Mouse (Mus musculus) monocyte, adult 2 months (primary cell): ENCODE data around the gene Trim10.

ENCODE experiments used
- DNase-seq, 2 experiments: peaks; one replicate each; pipeline ENCODE4 v3.0.0; 2022; ENCODE audit warnings: low spot score in 2 of 2, low read depth in 1 of 2

The Trim10 gene

DNA sequence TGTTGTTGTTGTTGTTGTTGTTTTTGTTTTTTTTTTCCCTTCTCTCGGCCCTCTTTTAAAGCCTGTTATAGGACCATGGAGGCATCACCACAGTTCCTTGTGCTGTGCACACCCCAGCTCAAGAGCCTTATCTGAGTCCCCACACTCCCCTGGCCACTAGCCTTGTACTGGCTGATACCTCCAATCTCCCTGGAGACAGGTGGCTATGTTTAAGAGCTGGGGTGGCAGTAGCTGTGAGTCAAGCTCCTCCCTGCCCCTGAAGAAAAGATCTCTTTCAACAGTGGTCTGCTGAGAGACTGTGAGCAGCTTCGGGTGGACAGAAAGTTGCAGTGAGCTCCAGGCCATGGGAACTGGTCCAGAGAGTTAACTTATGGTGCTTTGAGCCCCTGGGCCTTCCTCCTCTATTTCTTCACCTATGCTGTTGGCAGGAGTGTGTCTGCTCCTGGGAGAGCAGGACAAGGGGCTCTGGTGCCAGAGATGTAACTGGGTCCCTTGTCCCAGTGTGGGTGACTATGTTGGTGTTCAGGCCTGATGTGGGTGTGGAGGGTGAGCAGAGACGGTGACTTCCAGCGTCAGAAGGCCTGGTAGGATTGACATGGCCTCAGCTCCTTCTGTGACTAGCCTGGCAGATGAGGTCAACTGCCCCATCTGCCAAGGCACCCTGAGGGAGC, at the start of gene Trim10:
Gene Trim10 (plus strand): TSS at position 291 of the 671 bp plus-strand sequence.
- DNase-seq = no peak

DNA sequence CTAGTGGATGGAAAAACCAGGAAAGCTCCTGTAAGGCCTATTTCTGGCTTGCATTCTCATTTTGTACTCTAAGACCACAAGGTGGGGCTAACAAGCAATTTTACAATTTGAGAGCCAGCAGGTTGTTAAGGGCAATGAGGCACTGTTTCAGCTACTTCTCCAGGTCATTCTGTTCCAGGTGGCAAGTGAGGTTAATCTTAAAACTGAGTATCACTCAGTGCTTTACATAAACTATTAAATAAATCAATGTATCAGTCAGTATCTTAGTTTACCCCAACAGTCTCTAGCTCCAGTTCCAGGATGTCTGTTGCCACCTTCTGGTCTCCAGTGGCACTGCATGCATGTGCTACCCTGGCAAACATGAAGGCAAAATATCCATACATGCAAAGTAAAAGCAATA, 45.4 kb upstream of the Trim10 start:
- no peak for DNase-seq

DNA sequence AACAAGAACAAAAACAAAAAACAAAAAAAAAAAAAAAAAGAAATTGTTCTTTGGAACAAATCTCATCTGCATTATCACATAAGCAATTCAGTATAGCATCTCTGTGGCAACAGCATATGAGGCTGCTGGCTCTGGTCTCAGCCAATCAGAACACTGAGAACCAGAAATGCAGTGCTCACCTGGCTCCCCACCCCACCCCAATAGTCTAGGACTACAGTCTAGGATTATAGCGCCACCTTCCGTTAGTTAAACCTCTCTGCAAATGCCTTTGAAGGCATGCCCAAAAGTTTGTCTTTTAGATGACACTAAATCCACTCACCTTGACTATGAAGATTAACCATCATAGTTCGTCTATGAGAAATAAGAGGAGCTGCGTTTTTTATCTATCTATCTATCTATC, 43.8 kb upstream of the Trim10 start:
- no peak for DNase-seq

DNA sequence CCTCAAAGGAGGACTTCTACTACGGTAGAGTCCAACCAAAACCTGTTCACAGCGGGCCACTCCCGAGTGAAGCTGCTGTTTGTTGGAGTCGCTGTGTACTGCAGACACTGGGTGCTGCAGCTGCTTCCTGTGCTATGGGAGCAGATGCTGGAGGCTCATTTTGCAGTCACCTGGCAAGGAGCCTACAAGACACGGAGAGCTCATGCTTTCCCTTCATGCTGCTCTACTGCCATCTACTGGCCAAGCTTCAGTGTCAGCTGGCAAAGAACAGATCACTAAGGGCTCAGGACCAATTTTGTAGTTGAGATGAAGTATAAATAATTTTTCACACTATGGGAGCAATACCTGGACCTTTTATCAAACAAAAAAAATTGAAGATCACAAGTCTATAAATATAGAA, 43.4 kb upstream of the Trim10 start:
- peak in 1 of 2 experiments; percentile 34 for DNase-seq

DNA sequence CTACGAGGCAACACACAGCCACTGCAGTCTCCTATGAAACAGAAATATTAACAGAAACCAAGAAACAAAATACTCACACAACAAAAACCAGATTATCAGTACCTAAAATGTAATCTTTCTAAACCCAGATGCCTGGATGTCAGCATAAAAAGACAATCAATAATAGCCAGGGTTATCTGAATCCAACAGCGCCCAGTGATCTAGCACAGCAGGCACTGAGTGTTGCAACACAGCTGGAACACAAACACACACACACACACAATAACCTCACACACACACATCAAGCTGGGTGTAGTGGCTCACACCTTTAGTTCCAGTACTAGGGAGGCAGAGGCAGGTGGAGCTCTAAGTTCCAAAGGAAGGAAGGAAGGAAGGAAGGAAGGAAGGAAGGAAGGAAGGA, 40.9 kb upstream of the Trim10 start:
- DNase-seq = no peak

DNA sequence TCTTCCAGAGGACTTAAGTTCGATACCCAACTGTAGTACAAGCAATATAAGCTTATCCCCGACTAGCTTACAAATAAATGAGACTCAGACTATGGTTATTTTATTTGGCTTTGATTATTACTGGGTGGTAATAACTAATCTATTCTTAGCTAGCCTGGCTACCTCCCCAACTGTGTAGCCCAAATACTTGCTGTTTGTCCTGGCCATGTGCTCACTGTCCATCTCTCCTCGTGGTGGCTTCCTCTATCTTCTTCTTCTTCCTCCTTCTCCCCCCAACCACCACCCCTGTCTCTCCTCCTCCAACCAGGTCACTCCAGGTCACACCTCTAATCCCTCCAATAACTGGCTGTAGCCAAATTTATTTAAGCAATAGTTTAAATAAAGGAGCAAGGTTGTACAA, 38.9 kb upstream of the Trim10 start:
- DNase-seq = no peak

DNA sequence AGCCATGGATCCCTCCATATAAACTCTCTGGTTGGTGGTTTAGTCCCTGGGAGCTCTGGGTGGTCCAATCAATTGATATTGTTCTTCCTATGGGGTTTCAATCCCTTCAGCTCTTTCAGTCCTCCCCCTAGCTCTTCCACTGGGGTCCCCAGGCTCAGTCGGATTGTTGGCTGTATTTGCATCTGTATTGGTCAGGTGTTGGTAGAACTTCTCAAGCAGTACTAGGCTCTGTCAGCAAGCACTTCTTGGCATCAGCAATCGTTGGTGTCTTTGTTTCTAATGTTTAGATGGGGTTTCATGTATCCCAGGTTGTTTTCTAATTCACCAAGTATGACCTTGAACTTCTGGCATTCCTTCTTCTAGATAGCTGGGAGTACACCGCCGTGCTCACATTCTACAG, 36.7 kb upstream of the Trim10 start:
- no peak for DNase-seq

DNA sequence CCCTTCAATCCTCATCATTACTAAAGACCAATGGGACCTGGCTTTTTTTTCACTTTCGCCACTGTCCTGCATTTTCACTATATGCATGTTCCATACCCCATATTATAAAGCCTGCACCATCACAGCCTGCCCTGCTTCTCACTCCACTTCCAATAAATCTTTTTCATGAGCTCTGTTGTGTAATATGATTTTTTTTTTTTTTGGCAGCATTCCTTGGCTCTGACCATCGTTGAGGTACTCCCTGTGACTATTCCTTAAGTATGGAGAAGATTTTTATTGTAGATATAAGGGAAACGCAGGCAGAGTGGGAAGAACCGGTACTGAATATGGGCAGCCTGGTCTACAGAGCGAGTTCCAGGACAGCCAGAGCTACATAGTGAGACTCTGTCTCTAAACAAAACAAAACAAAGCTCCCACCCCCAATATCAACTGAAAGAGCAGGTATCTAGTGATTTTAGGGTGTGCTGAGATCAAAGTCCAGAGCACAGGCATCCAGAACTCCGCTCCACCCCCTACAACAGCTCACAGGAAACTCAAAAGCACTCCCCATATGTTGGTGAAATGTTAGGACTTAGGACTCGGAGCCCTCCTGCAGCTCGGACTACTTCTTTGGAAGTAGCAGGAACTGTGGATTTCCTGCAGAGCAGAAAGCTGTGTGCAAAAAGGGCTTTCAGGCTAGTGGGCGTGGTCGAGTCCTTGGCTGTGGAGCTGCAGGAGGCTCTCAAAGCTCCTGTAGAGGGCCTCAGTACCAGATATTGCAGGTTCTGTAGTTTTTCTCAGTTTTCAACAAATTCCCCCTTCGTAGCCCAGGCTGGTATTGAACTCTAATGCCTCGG, 33.6 kb upstream of the Trim10 start:
- peak; percentile 10 to 30 for DNase-seq

DNA sequence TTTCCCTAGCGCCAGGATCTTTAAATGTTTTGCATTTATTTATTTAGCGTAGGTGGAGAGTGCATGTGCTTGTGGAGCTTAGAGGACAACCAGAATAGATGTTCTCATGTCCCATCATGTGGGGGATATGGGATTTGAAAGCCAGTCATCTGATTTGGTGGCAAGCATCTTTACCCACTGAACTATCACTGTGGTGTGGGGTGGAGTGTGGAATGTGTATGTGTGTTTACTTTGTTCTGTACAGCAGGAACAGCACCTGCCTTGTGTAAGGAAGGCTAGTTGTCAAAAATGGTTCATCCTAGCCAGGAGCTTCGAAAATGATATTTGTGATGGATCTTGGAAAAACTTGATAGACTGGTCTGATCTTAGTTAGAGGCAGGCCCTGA, 33.0 kb upstream of the Trim10 start:
- no peak for DNase-seq

DNA sequence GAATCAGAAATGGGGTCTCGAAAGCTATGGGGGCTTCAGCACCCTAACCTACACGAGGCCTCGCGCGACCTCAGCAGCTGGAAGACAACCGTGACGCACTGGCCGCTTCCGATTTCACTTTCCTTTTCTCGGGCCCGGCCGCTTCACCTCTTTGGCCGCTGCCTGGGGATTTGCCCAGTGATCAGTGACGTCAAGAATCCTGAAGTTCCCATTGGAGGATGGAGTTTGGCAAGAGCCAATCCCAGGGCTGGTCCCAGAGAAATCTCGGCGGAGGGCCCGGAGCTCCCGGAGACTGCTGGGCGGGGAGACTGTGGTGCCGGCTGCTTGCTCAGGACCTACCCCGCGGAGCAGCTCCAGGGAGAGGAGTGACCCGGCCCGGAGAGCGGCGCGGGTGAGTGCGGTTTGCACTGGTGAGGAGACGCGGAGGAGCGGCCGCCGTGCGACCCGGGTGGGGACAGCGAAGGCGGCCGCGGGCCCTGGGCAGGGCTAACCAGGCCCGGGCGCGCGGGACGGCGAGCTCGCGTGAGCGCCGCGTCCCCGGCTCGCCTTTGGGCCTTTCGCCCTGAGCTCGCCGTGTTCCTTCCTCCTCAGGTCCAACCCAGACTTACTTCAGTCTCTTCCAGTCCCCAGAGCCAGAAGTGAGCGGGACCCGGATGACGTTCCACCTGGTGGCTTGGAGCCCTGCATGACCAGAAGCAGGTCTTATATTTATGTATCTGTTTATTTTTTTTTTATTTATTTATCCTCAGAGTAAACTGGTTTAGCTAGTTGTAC, 32.3 kb upstream of the Trim10 start, which contains the start of gene Trim26:
Gene Trim26 (plus strand): TSS at position 261 of the 774 bp plus-strand sequence.
- peak; percentile 95 to 97 for DNase-seq

DNA sequence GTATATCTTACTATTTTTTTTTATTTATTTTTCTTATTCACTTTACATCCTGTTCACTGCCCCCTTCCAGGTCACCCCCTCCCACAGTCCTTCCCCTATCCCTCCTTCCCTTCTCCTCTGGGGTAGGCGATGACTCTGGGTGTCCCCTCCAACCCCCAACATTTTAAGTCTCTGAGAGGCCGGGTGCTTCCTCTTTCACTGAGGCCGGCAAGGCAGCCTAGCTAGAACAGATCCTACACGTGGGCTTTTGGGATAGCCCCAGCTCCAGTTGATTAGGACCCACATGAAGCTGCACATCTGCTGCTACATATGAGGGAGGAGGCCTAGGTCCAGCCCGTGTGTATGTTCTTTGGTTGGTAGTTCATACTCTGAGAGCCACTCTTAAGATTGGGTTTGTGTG, 30.4 kb upstream of the Trim10 start:
- no peak for DNase-seq

DNA sequence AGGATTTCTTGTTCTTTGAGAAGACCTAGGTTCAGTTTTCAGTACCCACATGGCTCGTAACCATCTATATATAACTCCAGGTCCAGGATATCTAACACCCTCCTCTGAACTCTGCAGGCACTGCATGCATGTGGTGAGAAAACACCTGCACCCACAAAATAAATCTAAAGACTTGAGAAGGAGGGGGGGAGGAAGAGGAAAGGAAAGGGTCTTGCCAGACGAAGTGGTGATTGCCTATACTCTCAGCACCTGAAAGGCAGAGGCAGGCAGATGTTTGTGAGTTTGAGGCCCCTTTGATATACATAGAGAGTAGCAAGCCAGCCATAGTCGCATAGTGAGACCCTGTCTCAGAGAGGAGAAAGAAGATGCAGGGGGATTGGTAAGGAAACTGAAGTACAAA, 29.4 kb upstream of the Trim10 start:
- DNase-seq = no peak

DNA sequence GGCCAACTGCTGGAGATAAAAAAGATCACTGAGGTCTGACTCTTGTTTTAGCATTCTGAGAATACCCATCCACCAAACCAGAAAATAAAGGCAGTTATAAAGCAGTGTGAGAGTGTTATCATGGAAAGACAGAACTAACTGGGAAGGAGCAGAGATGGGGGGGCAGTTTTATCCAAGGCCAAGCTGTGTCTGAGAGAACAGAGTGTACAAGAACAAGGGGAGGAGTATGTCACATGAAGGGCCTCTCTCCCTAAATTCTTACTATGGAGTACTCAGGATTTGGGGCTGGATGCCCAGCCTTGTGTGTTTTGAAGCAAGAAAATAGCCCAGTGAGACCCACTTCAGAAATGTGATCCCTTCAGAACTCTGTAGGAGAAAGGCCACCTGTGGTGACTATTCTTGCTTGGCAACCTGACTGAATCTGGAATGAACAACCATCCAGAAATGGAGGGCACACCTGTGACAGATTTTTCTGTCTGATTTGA, 28.4 kb upstream of the Trim10 start:
- DNase-seq = no peak

DNA sequence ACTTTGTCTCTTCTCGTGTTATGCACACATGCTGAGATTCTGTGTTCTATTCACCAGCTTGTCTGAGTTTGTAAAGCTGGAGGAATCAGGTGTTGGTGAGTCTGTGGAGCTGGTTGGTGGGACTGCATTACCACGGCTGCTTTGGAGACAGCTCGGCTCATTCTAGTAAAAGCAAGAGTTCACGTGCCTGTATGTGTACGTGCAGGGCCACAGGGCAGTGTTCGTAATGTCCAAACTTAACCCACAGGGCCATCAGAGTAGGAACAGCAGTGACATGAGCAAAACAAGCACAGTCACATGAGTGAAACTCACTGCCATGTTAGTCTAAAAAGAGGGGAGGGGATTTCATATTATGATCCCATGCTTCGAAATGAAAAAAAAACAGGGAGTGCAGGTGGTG, 25.7 kb upstream of the Trim10 start:
- no peak for DNase-seq

DNA sequence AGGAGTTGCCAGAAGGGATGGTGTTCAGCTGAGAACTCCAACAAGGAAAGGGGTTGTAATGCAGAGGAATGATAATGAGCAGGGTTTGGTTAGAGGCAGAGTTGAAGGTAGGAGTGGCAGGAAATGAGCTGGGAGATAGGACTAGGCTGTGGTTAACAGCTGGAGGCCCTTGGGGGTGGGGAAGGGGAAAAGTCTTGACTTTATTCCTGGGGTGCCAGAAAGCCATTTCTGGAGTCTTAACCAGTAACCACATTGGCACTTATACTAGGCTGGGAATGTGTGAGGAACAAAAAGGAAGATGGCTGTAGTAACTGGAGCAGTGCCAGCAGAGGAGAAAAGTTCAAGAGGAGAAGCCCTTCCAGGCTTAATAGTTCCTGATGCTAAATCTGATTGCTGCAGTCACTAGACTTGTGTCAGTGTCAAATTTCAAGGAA, 25.1 kb upstream of the Trim10 start:
- DNase-seq = no peak

DNA sequence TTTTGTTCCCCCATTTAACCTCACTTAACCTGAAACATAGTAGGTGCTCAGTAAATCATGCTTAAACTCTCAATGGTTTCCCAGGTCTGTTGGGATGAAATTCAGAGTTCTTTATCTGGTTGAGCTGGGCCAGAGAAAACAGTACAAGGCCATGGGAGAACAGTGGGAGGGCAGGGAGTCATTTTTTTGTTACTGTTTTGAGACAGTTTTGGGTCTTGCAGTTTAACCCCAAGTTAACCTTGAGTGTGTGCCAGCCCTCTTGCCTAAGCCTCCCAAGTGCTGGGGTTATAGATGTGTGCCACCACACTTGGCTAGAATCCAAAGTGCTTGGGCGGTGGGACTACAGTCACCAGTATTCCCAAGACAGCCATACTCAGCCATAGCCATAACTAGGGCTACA, 24.6 kb upstream of the Trim10 start:
- no peak for DNase-seq

DNA sequence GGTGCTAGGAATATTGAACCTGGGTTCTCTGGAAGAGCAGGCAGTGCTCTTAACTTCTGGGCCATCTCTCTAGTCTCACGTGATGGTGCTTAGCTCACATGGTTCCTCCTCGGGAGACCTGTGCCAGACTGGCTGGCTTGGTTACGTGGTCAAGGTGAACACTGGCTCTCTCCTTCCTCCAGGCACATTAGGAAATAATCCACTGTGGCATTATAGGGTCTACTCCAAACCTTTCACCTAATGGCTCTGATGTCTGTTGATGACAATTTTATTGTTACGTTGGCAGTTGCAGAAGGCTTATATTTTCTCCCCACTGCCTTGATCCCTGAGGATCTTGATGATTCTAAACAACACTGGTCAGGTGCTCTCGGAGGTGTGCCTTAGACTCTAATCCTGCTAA, 20.5 kb upstream of the Trim10 start:
- no peak for DNase-seq

DNA sequence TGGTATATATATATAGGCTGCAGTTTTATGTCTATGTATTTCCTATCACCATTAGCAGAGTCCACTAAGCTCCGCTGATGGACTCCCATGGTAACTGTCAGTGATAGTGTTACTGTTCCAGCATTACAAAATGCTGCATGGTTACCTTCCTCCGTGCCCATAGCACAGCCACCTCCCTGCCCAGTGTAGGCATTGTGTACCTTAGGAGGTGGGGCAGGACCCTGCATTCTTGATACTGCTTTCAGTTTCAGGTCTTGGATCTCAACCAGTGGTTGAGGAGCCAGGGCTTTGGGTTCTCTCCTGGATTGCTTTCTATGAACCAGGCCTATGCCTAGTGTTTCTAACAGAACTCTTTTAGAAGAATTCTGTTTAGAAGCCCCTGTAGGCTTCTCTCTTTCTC, 19.4 kb upstream of the Trim10 start:
- no peak for DNase-seq

DNA sequence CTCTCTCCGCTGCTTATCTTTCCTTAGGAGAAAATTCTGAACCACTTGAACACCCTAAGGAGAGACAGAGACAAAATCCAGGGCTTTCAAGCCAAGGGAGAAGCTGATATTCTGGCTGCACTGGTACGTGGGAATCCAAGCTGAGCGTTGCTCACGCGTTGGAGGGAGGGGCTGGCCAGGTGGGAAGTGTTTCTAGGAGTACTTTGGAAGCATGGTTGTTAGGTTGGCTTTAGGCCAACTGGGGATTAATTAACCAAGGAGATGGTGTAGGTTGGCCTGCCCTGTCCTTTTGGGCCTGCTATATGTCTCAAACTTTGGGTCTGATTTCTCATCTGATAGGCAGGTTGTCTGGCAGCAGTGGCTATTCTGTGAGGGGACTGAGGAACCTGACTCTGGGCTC, 18.2 kb upstream of the Trim10 start:
- no peak for DNase-seq

DNA sequence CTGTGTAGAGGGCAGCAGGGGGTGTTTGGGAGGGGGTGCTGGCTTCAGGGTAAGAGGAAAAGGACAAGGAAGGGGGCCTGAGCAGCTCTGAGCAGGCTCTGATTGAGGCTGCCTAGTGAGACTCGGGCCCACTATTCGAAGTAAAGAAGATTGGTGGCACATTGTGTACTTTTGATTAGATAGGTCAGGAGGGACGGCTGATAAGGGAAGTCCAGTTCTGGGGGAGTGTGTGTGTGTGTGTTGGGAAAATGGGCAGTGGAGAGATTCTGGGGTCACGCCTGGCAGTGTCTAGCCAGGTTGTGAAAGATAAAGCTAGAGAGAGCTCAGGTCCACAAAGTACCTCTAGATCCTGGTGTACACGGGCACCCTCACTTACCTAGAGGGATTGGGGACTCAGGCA, 17.7 kb upstream of the Trim10 start:
- DNase-seq = no peak

DNA sequence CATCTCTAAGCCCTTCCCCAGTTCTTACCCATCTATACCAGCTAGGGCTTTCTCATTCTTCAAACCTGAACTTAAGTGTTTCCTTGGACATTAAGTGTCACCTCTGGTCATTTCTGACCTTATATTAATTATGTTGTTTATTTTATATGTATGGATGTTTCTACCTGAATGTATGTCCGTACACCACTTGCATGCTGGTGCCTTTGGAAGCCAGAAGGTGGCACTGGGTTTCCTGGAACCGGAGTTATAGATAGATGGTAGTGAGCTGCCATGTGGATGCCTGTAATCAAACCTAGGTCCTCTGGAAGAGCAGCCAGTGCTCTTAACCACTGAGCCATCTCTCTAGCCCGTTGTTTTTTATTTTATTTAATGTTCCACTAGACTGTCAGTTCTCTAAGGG, 13.9 kb upstream of the Trim10 start:
- no peak for DNase-seq

DNA sequence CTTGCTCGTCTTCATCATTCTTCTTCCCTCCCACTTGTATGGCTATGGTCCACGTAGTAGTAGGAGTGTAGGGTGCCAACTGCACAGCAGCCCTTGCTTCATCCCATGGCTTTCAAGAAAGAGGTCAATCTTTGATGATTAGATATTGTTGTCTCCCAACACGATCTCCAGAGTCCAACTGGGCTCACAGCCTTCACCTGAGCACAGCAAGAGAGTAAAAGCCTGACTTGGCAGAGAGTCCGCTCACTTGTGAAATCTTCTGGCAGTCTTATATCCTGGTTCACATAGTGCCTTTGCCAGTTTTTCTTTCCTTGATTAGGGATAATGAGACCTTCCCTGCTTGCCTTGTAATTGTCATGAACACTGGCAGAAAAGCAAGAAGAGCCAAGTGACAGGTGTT, 13.1 kb upstream of the Trim10 start:
- no peak for DNase-seq
